Mouse (Mus musculus): Measurements from ENCODE around the gene Itpr3. TPM values are rescaled to one million over a fixed set of nuclear protein-coding genes. Genes with fewer than 3 reads are reported as not detected.

The Itpr3 gene
- polyA plus RNA-seq, 1 experiment from 2014 or later = 4.3 TPM

DNA sequence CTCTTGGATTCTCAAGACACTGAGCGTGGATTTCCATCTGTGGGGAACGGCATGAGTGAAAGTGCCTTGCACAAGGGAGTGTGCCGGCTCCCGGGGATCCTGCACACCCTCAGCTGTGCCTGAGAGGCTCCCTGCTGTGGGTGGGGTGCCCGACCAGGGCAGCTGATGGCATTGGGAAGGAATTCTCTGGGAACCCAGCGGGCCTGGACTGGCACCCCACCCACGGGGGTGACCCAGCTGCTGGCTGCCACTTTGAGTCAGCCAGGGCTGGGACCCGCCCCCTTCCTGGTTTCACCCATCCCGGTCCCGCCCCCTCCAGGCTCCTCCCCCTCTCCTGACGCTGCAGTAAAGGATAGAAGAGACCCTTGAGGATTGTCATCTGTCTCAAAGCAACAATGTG lies 5.6 kb upstream of the Itpr3 start:
- H3K4me1 ChIP-seq (replicated peaks) = peaks cover 22% of the 10 kb centered on the region
- no peaks in the 10 kb centered on the region for H3K27me3 ChIP-seq
- whole genome bisulfite sequencing = 34% methylated on average over 10 of the region's 11 CpGs
- no peaks in the 10 kb centered on the region for H3K36me3 ChIP-seq
- ATAC-seq (ENCODE audit: insufficient number of reproducible peaks, insufficient read depth, low FRiP score, low TSS enrichment, low read depth) = no peak
- H3K27ac ChIP-seq = no peak overlapping the region; the same call in 1 of the 2 replicates
- no peak overlapping the region for H3K9ac ChIP-seq (replicated peaks)
- H3K4me2 ChIP-seq = no peak overlapping the region
- no peak overlapping the region for H3K4me3 ChIP-seq (replicated peaks)
- H3K9me3 ChIP-seq = no peaks in the 10 kb centered on the region

DNA sequence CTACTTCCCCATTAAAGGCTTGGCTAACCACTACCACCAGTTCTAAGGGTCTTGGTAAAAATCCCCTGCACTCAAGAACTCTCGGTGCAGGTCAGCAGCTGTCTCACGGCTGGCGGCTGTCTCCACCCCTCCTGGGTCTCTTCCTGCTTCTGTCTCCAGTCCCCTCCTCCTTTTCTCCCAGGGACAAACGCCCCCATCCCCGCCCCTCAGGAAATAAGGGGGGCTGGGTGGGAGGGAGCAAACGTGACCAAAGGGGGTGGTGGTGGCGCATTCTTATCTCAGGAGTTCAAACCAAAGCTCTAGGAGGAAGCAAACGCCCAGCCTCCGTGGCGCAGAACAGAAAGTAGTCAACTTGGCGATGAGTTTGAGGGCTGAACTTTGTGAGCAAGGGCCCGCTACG lies 934 bp upstream of the Itpr3 start:
- Histone ChIP-seq H3K36me3 (no peaks in the 10 kb centered on the region), H3K27me3 (peaks cover 20% of the 10 kb centered on the region), H3K4me1 (replicated peaks) (peaks cover 49% of the 10 kb centered on the region), H3K27ac (peak overlapping the region; percentile 82), H3K4me2 (peak overlapping the region; percentile 89), H3K9ac (replicated peaks) (peak overlapping the region; percentile 61), H3K4me3 (replicated peaks) (peak overlapping the region; percentile 65), H3K9me3 (no peaks in the 10 kb centered on the region)
- no peak for ATAC-seq (ENCODE audit: insufficient number of reproducible peaks, insufficient read depth, low FRiP score, low TSS enrichment, low read depth)
- WGBS = under 1% methylated on average over 13 of the region's 13 CpGs

DNA sequence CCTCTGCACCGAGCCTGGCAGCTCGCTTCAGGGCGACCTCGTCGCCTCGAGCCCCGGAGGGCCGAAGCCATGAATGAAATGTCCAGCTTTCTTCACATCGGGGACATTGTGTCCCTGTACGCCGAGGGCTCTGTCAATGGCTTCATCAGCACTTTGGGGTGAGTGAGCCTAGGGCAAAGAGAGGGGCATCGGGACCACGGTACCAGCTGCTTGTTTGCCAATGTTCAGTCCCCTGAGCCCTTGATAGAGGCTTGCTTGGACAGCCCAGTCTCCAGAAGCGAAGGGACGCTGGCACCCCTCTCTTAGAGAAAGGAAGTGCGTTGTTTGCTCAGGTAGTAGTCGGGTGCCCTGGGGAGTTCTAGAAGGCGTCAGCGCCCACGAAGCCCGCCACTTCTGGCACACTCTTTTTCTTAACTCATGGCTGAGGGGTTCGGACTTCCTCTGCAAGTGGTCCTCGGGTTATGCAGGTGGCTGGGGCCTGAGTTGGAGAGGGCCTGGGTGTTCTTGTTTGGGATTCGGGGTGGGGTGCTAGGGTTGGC lies 482 bp downstream of the Itpr3 start:
- H3K4me1 ChIP-seq (replicated peaks) = peaks cover 38% of the 10 kb centered on the region
- H3K27me3 ChIP-seq = peaks cover 20% of the 10 kb centered on the region
- under 1% methylated on average over 24 of the region's 24 CpGs for WGBS

DNA sequence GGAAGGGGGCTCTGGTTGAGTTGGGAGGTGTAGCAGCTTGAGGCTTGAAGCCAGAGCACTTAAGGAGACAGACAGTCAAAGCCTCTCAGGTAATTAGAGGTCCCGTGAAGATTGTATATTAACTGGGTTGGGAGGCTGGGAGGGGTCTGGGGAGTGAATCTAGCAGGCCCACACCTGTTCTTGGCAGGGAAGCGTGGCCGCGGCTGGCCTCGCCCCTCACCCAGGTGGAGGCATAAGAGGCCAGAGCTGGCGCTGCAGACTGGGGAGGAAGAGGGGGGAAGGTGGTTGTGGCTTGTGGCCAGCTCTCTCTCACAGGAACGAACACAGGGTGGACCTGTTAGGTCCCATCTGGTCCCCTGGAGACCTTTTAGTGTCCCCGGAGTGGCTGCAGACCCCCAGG lies 3.6 kb downstream of the Itpr3 start:
- H3K4me3 ChIP-seq (replicated peaks) = no peak overlapping the region
- H3K4me1 ChIP-seq (replicated peaks) = peaks cover 50% of the 10 kb centered on the region
- WGBS = 69% methylated on average over 8 of the region's 8 CpGs
- ATAC-seq (ENCODE audit: insufficient number of reproducible peaks, insufficient read depth, low FRiP score, low TSS enrichment, low read depth) = no peak
- H3K27me3 ChIP-seq = peaks cover 20% of the 10 kb centered on the region
- no peaks in the 10 kb centered on the region; the same call in 1 of the 2 replicates for H3K36me3 ChIP-seq
- no peak overlapping the region for H3K27ac ChIP-seq
- no peak overlapping the region for H3K9ac ChIP-seq (replicated peaks)
- no peak overlapping the region for H3K4me2 ChIP-seq
- H3K9me3 ChIP-seq = peaks cover 4% of the 10 kb centered on the region; the same call in 1 of the 2 replicates

More for the DNA sequence above, 482 bp downstream of the Itpr3 start:
- Histone ChIP-seq H3K4me3 (replicated peaks) (peak overlapping the region; percentile 65), H3K4me2 (peak overlapping the region; percentile 89), H3K27ac (peak overlapping the region; percentile 82), H3K9me3 (peaks cover 4% of the 10 kb centered on the region; the same call in 1 of the 2 replicates), H3K36me3 (no peaks in the 10 kb centered on the region; the same call in 1 of the 2 replicates), H3K9ac (replicated peaks) (peak overlapping the region; percentile 61)
- no peak; the same call in 1 of the 2 replicates for ATAC-seq (ENCODE audit: insufficient number of reproducible peaks, insufficient read depth, low FRiP score, low TSS enrichment, low read depth)

DNA sequence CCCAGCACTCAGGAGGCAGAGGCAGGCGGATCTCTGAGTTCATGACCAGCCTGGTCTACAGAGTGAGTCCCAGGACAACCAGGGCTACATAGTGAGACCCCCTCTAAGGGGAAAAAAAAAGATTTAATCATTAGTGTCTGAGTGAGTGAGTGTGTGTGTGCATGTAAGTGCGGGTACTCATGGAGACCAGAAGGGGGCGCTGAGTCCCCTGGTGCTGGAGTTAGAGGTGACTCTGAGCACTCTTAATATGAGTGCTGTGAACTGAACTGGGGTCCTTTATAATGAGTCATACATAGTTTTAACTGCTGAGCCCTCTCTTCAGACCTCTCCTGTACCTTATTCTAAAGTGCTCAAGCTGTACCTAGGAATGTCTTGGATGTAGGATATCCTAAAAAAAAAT lies 4.6 kb downstream of the Itpr3 start:
- 89% methylated on average over 3 of the region's 3 CpGs for WGBS
- Histone ChIP-seq H3K4me2 (no peak overlapping the region), H3K36me3 (no peaks in the 10 kb centered on the region; the same call in 1 of the 2 replicates), H3K27ac (no peak overlapping the region), H3K9me3 (peaks cover 4% of the 10 kb centered on the region; the same call in 1 of the 2 replicates), H3K9ac (replicated peaks) (no peak overlapping the region), H3K4me1 (replicated peaks) (peaks cover 43% of the 10 kb centered on the region), H3K27me3 (peaks cover 20% of the 10 kb centered on the region), H3K4me3 (replicated peaks) (no peak overlapping the region)
- ATAC-seq (ENCODE audit: insufficient number of reproducible peaks, insufficient read depth, low FRiP score, low TSS enrichment, low read depth) = no peak

DNA sequence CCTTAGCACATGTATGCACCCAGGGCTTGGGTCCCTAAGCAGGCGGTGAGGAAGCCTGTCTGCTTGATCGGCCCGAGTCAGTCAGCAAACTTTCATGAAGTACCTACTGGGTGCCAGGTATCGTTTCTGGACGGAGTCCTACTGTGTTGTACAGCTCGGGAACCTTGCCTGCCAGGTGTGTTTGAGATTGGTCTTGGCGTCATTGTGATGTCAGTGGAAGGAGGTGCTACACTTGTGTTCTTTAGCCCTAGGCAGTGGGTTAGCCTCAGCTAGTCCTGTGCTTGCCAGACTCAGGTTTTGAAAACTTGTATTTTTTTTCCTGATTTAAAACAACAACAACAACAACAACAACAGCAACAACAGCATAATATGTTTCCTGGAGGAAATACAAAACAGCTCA lies 5.6 kb downstream of the Itpr3 start:
- no peak overlapping the region for H3K27ac ChIP-seq
- H3K27me3 ChIP-seq = peaks cover 18% of the 10 kb centered on the region
- H3K36me3 ChIP-seq = no peaks in the 10 kb centered on the region; the same call in 1 of the 2 replicates
- H3K9me3 ChIP-seq = peaks cover 4% of the 10 kb centered on the region; the same call in 1 of the 2 replicates
- ATAC-seq (ENCODE audit: insufficient number of reproducible peaks, insufficient read depth, low FRiP score, low TSS enrichment, low read depth) = no peak
- no peak overlapping the region for H3K4me3 ChIP-seq (replicated peaks)
- H3K9ac ChIP-seq (replicated peaks) = no peak overlapping the region
- H3K4me1 ChIP-seq (replicated peaks) = peaks cover 43% of the 10 kb centered on the region
- WGBS = 96% methylated on average over 7 of the region's 7 CpGs
- no peak overlapping the region for H3K4me2 ChIP-seq

DNA sequence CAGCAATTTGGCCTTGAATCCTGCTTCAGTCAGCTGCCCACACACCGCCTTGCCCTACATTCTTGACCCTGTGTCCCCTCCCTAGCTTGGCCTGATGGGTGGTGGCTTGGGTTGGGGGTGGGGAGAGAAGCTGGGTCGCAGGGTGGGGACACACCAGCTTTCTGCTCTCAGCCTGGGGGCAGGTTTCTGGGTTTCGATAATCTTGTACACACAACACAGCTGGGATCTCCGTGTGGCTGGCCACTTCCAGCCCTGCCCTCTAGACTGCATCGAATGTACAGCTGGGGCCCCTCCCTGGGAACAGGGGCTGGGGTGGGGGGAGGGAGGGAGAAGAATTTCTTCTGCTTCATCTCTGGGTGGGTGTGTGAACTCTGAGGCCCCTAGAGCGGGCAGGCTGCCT lies 6.6 kb downstream of the Itpr3 start:
- Histone ChIP-seq H3K27me3 (peaks cover 7% of the 10 kb centered on the region), H3K4me1 (replicated peaks) (peaks cover 33% of the 10 kb centered on the region), H3K27ac (0 out of 2 replicates have a peak overlapping the region, but pooled peaks have one; percentile 53), H3K9me3 (peaks cover 4% of the 10 kb centered on the region; the same call in 1 of the 2 replicates), H3K4me2 (no peak overlapping the region), H3K36me3 (no peaks in the 10 kb centered on the region; the same call in 1 of the 2 replicates), H3K9ac (replicated peaks) (no peak overlapping the region), H3K4me3 (replicated peaks) (no peak overlapping the region)
- 42% methylated on average over 6 of the region's 6 CpGs for WGBS
- ATAC-seq (ENCODE audit: insufficient number of reproducible peaks, insufficient read depth, low FRiP score, low TSS enrichment, low read depth) = no peak

DNA sequence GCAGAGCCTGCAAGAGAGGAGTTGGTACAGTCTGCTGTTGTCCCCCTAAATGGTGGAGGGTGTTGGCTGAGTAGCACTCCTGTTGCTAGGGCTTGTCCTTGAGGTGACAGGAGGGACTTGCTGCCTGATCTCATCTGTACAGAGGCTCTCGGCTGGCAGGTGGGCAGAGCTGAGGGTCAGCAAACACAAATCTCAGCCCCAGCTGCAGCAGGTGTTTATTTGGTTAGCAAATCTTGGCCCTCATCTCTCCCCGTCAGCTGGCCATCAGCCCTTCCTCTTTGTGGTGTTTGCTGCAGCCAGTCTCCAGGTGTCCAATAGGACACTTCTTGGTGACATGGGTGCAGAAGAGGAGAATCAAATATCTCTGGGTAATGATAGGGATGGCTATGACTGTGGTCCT lies 7.1 kb downstream of the Itpr3 start:
- Histone ChIP-seq H3K27me3 (peaks cover 3% of the 10 kb centered on the region), H3K9ac (replicated peaks) (no peak overlapping the region), H3K36me3 (no peaks in the 10 kb centered on the region; the same call in 1 of the 2 replicates), H3K27ac (0 out of 2 replicates have a peak overlapping the region, but pooled peaks have one; percentile 53), H3K4me2 (no peak overlapping the region), H3K4me1 (replicated peaks) (peaks cover 30% of the 10 kb centered on the region), H3K9me3 (peaks cover 4% of the 10 kb centered on the region; the same call in 1 of the 2 replicates), H3K4me3 (replicated peaks) (no peak overlapping the region)
- 54% methylated on average over 2 of the region's 2 CpGs for WGBS
- ATAC-seq (ENCODE audit: insufficient number of reproducible peaks, insufficient read depth, low FRiP score, low TSS enrichment, low read depth) = no peak

DNA sequence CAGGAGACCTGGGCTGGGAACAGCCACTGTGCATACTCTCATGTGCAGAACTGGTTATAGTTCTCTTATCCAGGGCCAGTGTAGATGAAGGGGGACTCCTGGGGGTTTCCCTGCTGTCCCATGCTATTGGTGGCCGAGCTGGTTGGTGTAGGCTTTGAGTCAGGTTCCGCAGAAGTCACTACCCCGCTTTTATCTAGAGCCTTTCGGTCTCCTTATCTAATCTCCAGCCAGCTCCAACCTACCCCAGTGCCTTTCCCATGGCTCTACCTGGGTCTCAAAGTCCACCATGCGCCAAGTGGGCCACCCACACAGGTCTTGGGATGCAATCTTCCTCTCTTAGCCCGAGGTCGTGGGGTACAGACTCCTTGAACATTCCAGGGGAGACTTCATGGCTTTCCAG lies 9.0 kb downstream of the Itpr3 start:
- H3K4me3 ChIP-seq (replicated peaks) = no peak overlapping the region
- peaks cover 25% of the 10 kb centered on the region for H3K4me1 ChIP-seq (replicated peaks)
- no peak overlapping the region for H3K27ac ChIP-seq
- no peaks in the 10 kb centered on the region for H3K27me3 ChIP-seq
- ATAC-seq (ENCODE audit: insufficient number of reproducible peaks, insufficient read depth, low FRiP score, low TSS enrichment, low read depth) = no peak
- no peak overlapping the region for H3K9ac ChIP-seq (replicated peaks)
- 87% methylated on average over 7 of the region's 7 CpGs for WGBS
- H3K4me2 ChIP-seq = no peak overlapping the region
- H3K36me3 ChIP-seq = no peaks in the 10 kb centered on the region; the same call in 1 of the 2 replicates
- H3K9me3 ChIP-seq = peaks cover 4% of the 10 kb centered on the region; the same call in 1 of the 2 replicates

DNA sequence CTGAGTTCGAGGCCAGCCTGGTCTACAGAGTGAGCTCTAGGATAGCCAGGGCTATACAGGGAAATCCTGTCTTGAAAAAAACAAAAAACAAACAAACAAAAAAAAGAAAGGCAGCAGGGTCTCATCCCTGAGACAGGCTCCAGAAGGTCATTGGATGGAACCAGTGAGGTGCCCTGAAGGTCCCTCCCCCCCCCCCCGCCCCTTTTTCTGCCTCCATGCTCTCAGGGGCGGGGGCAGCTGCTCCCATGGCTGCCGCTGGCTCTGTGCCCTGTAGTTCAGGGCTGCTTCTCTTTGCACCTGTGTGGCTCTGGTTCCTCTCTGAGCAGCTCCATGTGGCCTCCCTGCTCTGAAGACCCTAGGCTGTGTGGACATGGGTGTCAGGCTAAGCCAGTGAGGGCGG lies 12.0 kb downstream of the Itpr3 start:
- H3K4me1 ChIP-seq (replicated peaks) = peaks cover 18% of the 10 kb centered on the region
- no peaks in the 10 kb centered on the region for H3K9me3 ChIP-seq
- no peaks in the 10 kb centered on the region for H3K36me3 ChIP-seq
- no peak overlapping the region for H3K9ac ChIP-seq (replicated peaks)
- no peak overlapping the region for H3K4me2 ChIP-seq
- WGBS = 67% methylated on average over 5 of the region's 5 CpGs
- no peaks in the 10 kb centered on the region for H3K27me3 ChIP-seq
- no peak overlapping the region for H3K27ac ChIP-seq
- no peak overlapping the region for H3K4me3 ChIP-seq (replicated peaks)
- no peak for ATAC-seq (ENCODE audit: insufficient number of reproducible peaks, insufficient read depth, low FRiP score, low TSS enrichment, low read depth)

DNA sequence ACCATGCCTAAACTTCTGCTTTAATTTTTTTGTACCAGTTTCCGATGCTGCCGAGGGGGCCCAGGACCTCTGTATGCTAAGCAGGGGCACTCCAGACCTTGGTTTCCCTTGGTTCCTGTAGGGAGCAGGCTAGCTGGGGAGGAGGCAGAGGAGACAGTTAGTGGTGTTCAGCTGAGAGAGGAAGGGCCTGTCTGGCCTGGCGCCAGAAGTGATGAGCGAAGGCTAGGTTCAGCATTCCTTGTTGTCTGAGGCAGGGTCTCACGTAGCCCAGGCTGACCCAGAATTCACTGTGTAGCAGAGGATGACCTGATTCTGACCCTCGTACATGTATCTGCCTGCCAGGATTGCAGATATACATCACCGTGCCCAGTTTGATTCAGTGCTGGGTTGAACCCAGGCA lies 13.8 kb downstream of the Itpr3 start:
- Histone ChIP-seq H3K9me3 (no peaks in the 10 kb centered on the region), H3K27ac (no peak overlapping the region), H3K27me3 (no peaks in the 10 kb centered on the region), H3K36me3 (no peaks in the 10 kb centered on the region), H3K4me2 (no peak overlapping the region), H3K9ac (replicated peaks) (no peak overlapping the region), H3K4me3 (replicated peaks) (no peak overlapping the region), H3K4me1 (replicated peaks) (peaks cover 26% of the 10 kb centered on the region)
- 92% methylated on average over 7 of the region's 7 CpGs for WGBS
- no peak for ATAC-seq (ENCODE audit: insufficient number of reproducible peaks, insufficient read depth, low FRiP score, low TSS enrichment, low read depth)

DNA sequence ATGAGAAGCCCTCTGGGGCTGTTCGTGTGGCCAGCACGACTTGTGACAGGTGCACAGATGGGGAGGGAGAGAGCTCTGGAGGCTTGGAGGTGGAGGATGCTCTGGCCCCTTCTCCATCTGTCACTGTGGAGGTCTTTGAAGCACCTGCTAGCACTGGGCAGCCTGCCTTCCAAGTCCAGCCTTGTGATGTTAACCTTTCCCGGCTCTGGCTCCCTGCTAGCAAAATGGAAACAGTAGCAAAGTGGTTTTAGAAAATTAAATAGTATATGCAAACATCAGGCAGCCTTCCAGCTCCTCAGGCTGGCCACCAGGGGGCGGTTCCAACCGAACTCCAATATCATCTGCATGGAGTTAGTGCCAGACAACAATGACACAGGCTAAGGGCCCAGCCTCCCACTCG lies 14.5 kb downstream of the Itpr3 start:
- Histone ChIP-seq H3K9me3 (no peaks in the 10 kb centered on the region), H3K4me3 (replicated peaks) (no peak overlapping the region), H3K4me2 (no peak overlapping the region), H3K4me1 (replicated peaks) (peaks cover 26% of the 10 kb centered on the region), H3K27ac (no peak overlapping the region), H3K36me3 (no peaks in the 10 kb centered on the region), H3K9ac (replicated peaks) (no peak overlapping the region), H3K27me3 (no peaks in the 10 kb centered on the region)
- WGBS = 47% methylated on average over 6 of the region's 6 CpGs
- no peak for ATAC-seq (ENCODE audit: insufficient number of reproducible peaks, insufficient read depth, low FRiP score, low TSS enrichment, low read depth)
